Mouse (Mus musculus) lung, adult 2 months (tissue): Measurements from ENCODE around the gene Gpr137.

Experiments
- CTCF ChIP-seq: fragments of 200-500 bp; IDR thresholded peaks from 2 replicates; pipeline ENCODE4 v1.5.1; 2011; ENCODE audit warnings: mild to moderate bottlenecking, low read length, control low read depth; ENCODE audit not compliant: insufficient read depth
- POLR2A ChIP-seq: fragments of 200-500 bp; IDR thresholded peaks from 2 replicates; pipeline ENCODE4 v1.6.1; 2011; ENCODE audit warnings: low read depth, mild to moderate bottlenecking, control low read depth, low read length, borderline replicate concordance; ENCODE audit errors: extremely low read depth

DNA sequence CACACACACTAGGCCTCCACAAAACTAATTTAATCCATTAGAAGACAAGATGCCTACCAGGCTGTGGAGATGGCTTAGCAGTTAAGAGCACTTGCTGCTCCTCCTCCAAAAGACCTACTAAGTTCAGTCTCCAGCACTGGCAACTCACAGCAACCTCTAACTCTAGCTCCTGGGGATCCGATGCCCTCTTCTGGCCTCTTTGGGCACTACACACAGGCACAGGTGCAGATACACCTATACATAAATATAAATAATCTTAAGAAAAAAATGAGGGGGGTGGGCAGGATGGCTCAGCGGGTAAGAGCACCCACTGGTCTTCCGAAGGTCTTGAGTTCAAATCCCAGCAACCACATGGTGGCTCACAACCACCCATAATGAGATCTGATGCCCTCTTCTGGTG is 6.0 kb downstream of the Gpr137 start:
- TF ChIP-seq CTCF: 0 out of 2 replicates have a peak, but pooled peaks have one; percentile 29
- TF ChIP-seq POLR2A: no peak
